Mouse (Mus musculus) embryonic facial prominence, embryonic 11.5 days (tissue): Measurements from ENCODE around the gene Gzmm. TPM values are rescaled to one million over a fixed set of nuclear protein-coding genes. Genes with fewer than 3 reads are reported as not detected.
A peak's percentile ranks its signal among the peaks of the same experiment; 100 is the strongest.

Experiments used
- ATAC-seq: fragments of 200-750 bp; cut with Nextera tagmentation; replicated peaks from 2 replicates; pipeline ENCODE4 v1.8.0; 2017; ENCODE audit warnings: low read depth; ENCODE audit not compliant: insufficient number of reproducible peaks, low FRiP score, low TSS enrichment
- DNase-seq: peaks from one replicate; pipeline ENCODE4 v3.0.0-alpha.2; 2015; ENCODE audit warnings: low spot score
- H3K27ac ChIP-seq: fragments of 300-500 bp; sonication (generic); replicated peaks from 2 replicates; pipeline ENCODE4 v1.5.1; 2014; ENCODE audit warnings: mild to moderate bottlenecking, low read depth, low read length, control low read depth
- H3K27me3 ChIP-seq: fragments of 300-500 bp; sonication (generic); 2 replicates; pipeline ENCODE4 v1.6.1; 2014; ENCODE audit warnings: mild to moderate bottlenecking, low read length, moderate library complexity, mixed read lengths; ENCODE audit not compliant: control insufficient read depth, insufficient read depth
- H3K36me3 ChIP-seq: fragments of 300-500 bp; sonication (generic); replicated peaks from 2 replicates; pipeline ENCODE4 v1.6.1; 2014; ENCODE audit warnings: low read depth, mild to moderate bottlenecking, low read length, moderate library complexity, mixed read lengths; ENCODE audit not compliant: control insufficient read depth, insufficient read depth
- H3K4me1 ChIP-seq: fragments of 300-500 bp; sonication (generic); 2 replicates; pipeline ENCODE4 v1.6.1; 2014; ENCODE audit warnings: low read length, mixed read lengths; ENCODE audit not compliant: control insufficient read depth, insufficient read depth
- H3K4me2 ChIP-seq: fragments of 300-500 bp; sonication (generic); 2 replicates; pipeline ENCODE4 v1.6.1; 2014; ENCODE audit warnings: low read depth, mild to moderate bottlenecking, control low read depth, low read length, moderate library complexity
- H3K4me3 ChIP-seq: fragments of 300-500 bp; sonication (generic); 2 replicates; pipeline ENCODE4 v1.5.1; 2014; ENCODE audit warnings: low read depth, low read length, control low read depth
- H3K9ac ChIP-seq: fragments of 300-500 bp; sonication (generic); replicated peaks from 2 replicates; pipeline ENCODE4 v1.6.1; 2014; ENCODE audit warnings: mild to moderate bottlenecking, control low read depth, low read length
- H3K9me3 ChIP-seq: fragments of 300-500 bp; sonication (generic); replicated peaks from 2 replicates; pipeline ENCODE4 v1.6.1; 2016; ENCODE audit warnings: mild to moderate bottlenecking, low read length, inconsistent platforms, mixed read lengths; ENCODE audit not compliant: control insufficient read depth
- WGBS: fragments of 180-500 bp; shearing (Covaris S2); extraction: QIAGEN DNeasy Blood & Tissue Kit; methylation state at CpG from one replicate; pipeline ENCODE4 v1.1.7; 2014; 5-methylcytosine and 5-hydroxymethylcytosine counted together
- polyA plus RNA-seq: library from polyadenylated mRNA; unstranded; fragments of >200 nt; fragmentation: Nextera tagmentation; extraction: Ambion mirVana; gene quantifications from 2 replicates; pipeline ENCODE4 v1.2.1, GENCODE M21; 2014

The Gzmm gene
- polyA plus RNA-seq, 1 experiment from 2014 or later: 0.77 TPM

- peaks cover 8% of the 10 kb centered on the region for H3K36me3 ChIP-seq
- 75% methylated on average over 5 of the region's 5 CpGs for WGBS
These were observed 17.7 kb downstream of the Gzmm start for GRCm38 (mm10) chr10:79706406-79707094.

DNA sequence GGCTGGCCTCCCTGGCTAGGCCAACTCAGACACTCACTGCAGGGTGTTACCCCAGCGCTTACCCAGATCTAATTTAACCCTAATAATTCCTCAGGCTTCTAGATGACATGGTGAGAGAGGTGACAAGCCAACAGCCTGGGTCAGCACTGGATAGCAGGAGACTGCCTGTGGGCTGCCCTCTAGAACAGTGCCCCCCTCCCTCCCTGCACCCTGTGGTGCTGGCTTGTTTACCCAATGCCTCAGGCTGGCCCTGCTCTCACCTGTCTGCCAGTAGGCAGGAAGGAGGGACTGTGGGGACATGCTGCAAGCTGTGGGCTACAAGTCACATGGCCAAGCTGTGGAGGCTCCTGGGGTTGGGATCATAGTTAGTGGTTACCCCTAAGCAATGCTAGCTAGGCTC lies 18.3 kb downstream of the Gzmm start:
- Histone ChIP-seq H3K36me3 (peaks cover 8% of the 10 kb centered on the region), H3K27ac (no peak overlapping the region), H3K9me3 (no peaks in the 10 kb centered on the region), H3K4me3 (no peak overlapping the region), H3K9ac (no peak overlapping the region), H3K4me1 (peaks cover 13% of the 10 kb centered on the region), H3K4me2 (no peak overlapping the region), H3K27me3 (no peaks in the 10 kb centered on the region)
- DNase-seq (no peak), ATAC-seq (no peak)
- WGBS: 83% methylated on average over 1 of the region's 1 CpGs

More at GRCm38 (mm10) chr10:79706406-79707094, 17.7 kb downstream of the Gzmm start:
- H3K4me1 ChIP-seq: peaks cover 13% of the 10 kb centered on the region
- H3K27ac ChIP-seq: no peak overlapping the region
- H3K9ac ChIP-seq: peak overlapping the region; percentile 87
- ATAC-seq (no peak), DNase-seq (no peak)
- H3K9me3 ChIP-seq: no peaks in the 10 kb centered on the region
- no peak overlapping the region for H3K4me3 ChIP-seq
- H3K4me2 ChIP-seq: peak overlapping the region; percentile 23; the same call in 1 of the 2 replicates
- H3K27me3 ChIP-seq: no peaks in the 10 kb centered on the region

DNA sequence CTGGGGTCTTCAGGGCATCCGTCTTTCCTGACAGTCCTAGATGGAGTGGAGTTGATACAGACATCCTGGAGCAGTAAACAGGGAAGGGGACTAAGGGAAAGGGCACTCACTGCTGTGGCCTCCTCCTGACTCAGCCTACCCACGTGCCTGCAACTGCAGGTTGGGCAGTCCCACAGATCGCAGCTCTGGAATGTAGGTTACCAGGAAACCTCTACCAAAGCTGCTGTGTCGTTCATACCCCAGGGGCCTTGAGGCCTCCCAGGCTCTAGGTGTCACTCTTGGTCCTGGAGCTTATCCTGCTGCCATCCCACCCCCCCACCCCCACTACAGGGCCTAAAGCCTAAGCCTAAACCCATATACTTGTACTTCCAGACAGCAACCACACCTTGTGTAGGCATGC lies 18.9 kb downstream of the Gzmm start:
- Histone ChIP-seq H3K27ac (no peak overlapping the region), H3K4me3 (no peak overlapping the region), H3K27me3 (no peaks in the 10 kb centered on the region), H3K4me2 (no peak overlapping the region), H3K36me3 (peaks cover 8% of the 10 kb centered on the region), H3K9ac (no peak overlapping the region), H3K4me1 (peaks cover 13% of the 10 kb centered on the region), H3K9me3 (no peaks in the 10 kb centered on the region)
- DNase-seq (no peak), ATAC-seq (no peak)
- 66% methylated on average over 4 of the region's 4 CpGs for WGBS

DNA sequence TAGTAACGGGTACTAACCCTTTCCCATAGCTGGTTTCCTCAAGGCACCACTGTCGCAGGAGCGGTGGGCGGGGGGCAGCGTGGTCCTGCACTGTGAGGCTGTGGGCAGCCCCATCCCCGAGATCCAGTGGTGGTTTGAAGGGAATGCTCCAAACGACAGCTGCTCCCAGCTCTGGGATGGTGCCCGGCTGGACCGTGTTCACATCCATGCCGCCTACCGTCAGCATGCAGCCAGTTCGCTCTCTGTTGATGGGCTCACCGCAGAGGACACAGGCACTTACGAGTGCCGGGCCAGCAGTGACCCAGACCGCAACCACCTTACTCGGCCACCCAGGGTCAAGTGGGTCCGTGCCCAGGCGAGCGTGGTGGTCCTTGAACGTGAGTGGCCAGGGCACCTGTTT lies 19.8 kb downstream of the Gzmm start:
- no peak overlapping the region for H3K4me3 ChIP-seq
- no peaks in the 10 kb centered on the region for H3K27me3 ChIP-seq
- ATAC-seq (no peak), DNase-seq (no peak)
- no peak overlapping the region for H3K4me2 ChIP-seq
- H3K9me3 ChIP-seq: no peaks in the 10 kb centered on the region
- 94% methylated on average over 21 of the region's 21 CpGs for WGBS
- peaks cover 13% of the 10 kb centered on the region for H3K4me1 ChIP-seq
- no peak overlapping the region for H3K27ac ChIP-seq
- peaks cover 8% of the 10 kb centered on the region for H3K36me3 ChIP-seq
- no peak overlapping the region for H3K9ac ChIP-seq

DNA sequence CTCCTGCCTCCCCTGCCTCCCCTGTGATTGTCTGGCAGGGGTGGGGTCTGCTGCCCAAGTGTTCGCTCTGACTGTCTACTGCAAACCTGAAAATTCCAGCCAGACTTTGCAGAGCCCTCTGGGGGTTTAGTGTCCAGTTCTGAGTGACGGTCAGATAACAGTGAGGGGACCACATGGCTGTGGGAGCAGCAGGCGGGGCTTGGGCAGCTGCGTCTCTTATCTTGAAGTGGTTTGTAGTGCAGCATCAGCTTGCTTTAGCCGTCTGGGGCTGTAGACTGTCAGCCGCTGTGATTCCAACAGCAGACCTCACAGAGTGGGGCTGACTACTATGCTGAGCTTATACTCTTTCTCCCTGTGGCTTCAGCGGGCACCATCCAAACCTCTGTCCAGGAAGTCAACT lies 20.5 kb downstream of the Gzmm start:
- Histone ChIP-seq H3K4me2 (no peak overlapping the region), H3K27ac (no peak overlapping the region), H3K9me3 (no peaks in the 10 kb centered on the region), H3K27me3 (no peaks in the 10 kb centered on the region), H3K36me3 (peaks cover 8% of the 10 kb centered on the region), H3K9ac (no peak overlapping the region), H3K4me1 (peaks cover 13% of the 10 kb centered on the region), H3K4me3 (no peak overlapping the region)
- no peak for DNase-seq
- no peak for ATAC-seq
- 78% methylated on average over 7 of the region's 7 CpGs for WGBS

- H3K9ac ChIP-seq: no peak overlapping the region
- peaks cover 4% of the 10 kb centered on the region; the same call in 1 of the 2 replicates for H3K4me1 ChIP-seq
- H3K4me2 ChIP-seq: no peak overlapping the region
- H3K27ac ChIP-seq: no peak overlapping the region
- H3K9me3 ChIP-seq: no peaks in the 10 kb centered on the region
- DNase-seq: peak; percentile 33
- H3K27me3 ChIP-seq: peaks cover 20% of the 10 kb centered on the region
- 86% methylated on average over 1 of the region's 1 CpGs for WGBS
- H3K36me3 ChIP-seq: peaks cover 8% of the 10 kb centered on the region
- ATAC-seq: no peak
- H3K4me3 ChIP-seq: no peak overlapping the region
These were observed 23.2 kb downstream of the Gzmm start for GRCm38 (mm10) chr10:79712029-79712428.

DNA sequence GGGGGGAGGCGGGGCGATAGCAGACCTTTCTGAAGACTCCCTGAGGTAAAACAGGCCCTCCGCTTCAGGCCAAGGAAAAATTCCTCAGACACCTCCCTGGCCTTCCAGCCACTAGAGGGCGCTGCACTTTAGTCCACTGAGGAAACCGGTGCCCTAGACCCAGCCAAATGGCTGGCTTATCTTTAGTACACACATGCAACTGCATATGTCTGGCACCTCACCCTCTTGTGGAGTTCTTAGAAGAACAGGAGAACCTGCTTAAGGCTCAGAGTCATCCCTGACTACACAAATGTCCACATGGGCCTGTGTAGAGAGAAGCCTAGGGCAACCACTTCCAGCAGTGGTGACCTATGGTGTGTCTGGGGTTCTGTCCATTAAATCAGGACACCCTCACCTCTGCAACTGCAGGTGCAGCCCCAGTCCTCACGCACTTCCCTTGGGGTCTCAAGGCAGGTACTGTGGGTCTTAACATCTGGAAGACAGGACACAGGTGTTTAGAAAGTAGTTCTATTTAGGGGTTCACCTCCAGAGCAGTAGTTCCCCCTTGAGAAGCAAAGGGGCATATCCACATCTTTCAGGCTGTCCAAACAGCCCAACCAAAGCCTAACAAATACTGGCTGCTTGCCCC lies 23.8 kb downstream of the Gzmm start:
- peaks cover 4% of the 10 kb centered on the region; the same call in 1 of the 2 replicates for H3K4me1 ChIP-seq
- peaks cover 25% of the 10 kb centered on the region for H3K27me3 ChIP-seq
- peaks cover 8% of the 10 kb centered on the region for H3K36me3 ChIP-seq
- ATAC-seq (peak; percentile 7; the same call in 1 of the 2 replicates), DNase-seq (peak; percentile 87)
- no peak overlapping the region for H3K27ac ChIP-seq
- H3K4me3 ChIP-seq: no peak overlapping the region
- H3K4me2 ChIP-seq: no peak overlapping the region
- H3K9ac ChIP-seq: no peak overlapping the region
- no peaks in the 10 kb centered on the region for H3K9me3 ChIP-seq
- WGBS: 20% methylated on average over 4 of the region's 6 CpGs

DNA sequence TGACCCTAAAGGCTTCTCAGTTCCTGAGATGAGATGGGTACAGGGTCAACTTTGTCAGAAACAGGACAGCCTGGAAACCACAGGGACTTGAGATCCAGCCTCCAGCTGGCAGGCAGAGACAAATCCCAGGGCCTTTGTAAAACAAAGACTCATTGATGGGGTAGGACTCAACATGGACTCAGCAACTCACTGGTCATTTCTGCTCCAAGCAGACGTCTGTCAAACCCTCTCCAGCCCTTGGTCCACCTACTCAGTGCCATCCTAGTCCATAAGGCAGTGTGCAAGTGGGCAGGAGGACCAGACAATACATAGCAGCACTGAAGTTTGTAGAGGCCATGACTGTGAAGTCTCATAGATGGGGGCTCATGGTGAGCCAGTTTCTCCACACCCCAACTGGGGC lies 24.3 kb downstream of the Gzmm start:
- Histone ChIP-seq H3K27ac (no peak overlapping the region), H3K4me3 (no peak overlapping the region), H3K9ac (no peak overlapping the region), H3K27me3 (peaks cover 29% of the 10 kb centered on the region), H3K36me3 (peaks cover 8% of the 10 kb centered on the region), H3K4me2 (no peak overlapping the region), H3K9me3 (no peaks in the 10 kb centered on the region), H3K4me1 (peaks cover 4% of the 10 kb centered on the region; the same call in 1 of the 2 replicates)
- ATAC-seq: no peak
- 36% methylated on average over 1 of the region's 1 CpGs for WGBS
- DNase-seq: no peak
